Mouse (Mus musculus) cortical plate, adult 2 months (tissue): Measurements from ENCODE around the gene Higd1a. TPM values are rescaled to one million over a fixed set of nuclear protein-coding genes. Genes with fewer than 3 reads are reported as not detected.

ENCODE experiments used
- H3K27ac ChIP-seq: fragments of 200-500 bp; 2 replicates; pipeline ENCODE4 v1.5.1; 2012; ENCODE audit warnings: low read length, control low read depth, inconsistent platforms; ENCODE audit not compliant: insufficient read depth
- H3K4me1 ChIP-seq: fragments of 200-500 bp; 2 replicates; pipeline ENCODE4 v1.6.1; 2011; ENCODE audit warnings: low read length; ENCODE audit not compliant: control insufficient read depth, insufficient read depth
- H3K4me3 ChIP-seq: fragments of 200-500 bp; 2 replicates; pipeline ENCODE4 v1.5.1; 2011; ENCODE audit warnings: mild to moderate bottlenecking, low read length, control low read depth; ENCODE audit not compliant: insufficient read depth
- CTCF ChIP-seq: fragments of 200-500 bp; IDR thresholded peaks from 2 replicates; pipeline ENCODE4 v1.5.1; 2011; ENCODE audit warnings: mild to moderate bottlenecking, control low read depth, low read length; ENCODE audit not compliant: insufficient read depth; ENCODE audit errors: extremely low read depth
- POLR2A ChIP-seq: fragments of 200-500 bp; IDR thresholded peaks from 2 replicates; pipeline ENCODE4 v1.6.1; 2011; ENCODE audit warnings: mild to moderate bottlenecking, low read length, control low read depth; ENCODE audit not compliant: insufficient read depth; ENCODE audit errors: extremely low read depth
- polyA plus RNA-seq: library from polyadenylated mRNA; depleted of rRNA; stranded (reverse); fragments of >200 nt; gene quantifications from 2 replicates; pipeline ENCODE4 v1.2.3, GENCODE M21; 2012

Gene Higd1a
- polyA plus RNA-seq, 1 experiment: 97.6 TPM

- TF ChIP-seq CTCF: no peak
- no peak for TF ChIP-seq POLR2A
- Histone ChIP-seq H3K27ac (no peak overlapping the region), H3K4me3 (no peak overlapping the region), H3K4me1 (no peaks in the 10 kb centered on the region)
Observed at GRCm38 (mm10) chr9:121882015-121882457, 23.9 kb upstream of the Higd1a start.

DNA sequence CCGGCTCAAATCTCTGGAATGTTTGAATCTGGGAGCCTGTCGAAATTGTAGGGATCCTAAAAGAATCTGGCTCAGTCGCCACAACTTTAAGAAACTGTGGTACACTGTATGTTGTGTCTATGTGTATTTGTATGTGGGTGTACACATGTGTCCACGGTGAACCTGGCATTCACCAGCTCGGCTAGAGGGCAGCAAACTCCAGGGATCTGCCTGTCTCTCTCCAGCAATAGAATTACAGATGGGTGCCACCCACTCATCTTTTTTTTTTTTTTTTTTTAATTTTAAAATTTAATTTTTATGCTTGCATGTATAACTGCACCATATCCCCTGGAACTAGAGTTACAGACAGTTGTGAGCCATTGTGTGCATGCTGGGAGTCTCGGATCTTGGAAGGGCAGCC lies 23.1 kb upstream of the Higd1a start:
- TF ChIP-seq POLR2A (no peak), CTCF (peak; percentile 43; the same call in 1 of the 2 replicates)
- Histone ChIP-seq H3K4me1 (peaks cover 1% of the 10 kb centered on the region; the same call in 1 of the 2 replicates), H3K4me3 (no peak overlapping the region), H3K27ac (no peak overlapping the region)

DNA sequence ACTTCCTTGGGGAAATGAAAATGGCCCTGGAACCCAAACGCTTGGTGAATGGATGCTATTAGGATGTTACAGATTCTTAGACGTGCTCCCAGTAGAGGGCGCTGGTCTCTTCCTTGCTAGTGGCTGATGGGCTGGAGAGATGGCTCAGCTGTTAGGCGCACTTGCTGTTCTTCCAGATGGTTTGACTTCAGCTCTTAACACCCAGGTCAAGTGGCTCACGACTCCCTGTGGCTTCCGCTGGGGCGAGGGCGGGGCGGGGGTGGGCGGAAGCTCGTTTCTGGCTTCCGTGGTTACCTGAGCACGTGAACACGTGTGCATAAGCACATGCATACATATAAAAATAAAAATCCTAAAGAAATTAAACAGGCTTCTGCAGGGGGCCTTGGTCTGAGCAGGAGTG lies 22.7 kb upstream of the Higd1a start:
- H3K4me3 ChIP-seq: no peak overlapping the region
- no peak overlapping the region for H3K27ac ChIP-seq
- TF ChIP-seq CTCF: peak; percentile 67
- no peak for TF ChIP-seq POLR2A
- peaks cover 1% of the 10 kb centered on the region; the same call in 1 of the 2 replicates for H3K4me1 ChIP-seq

DNA sequence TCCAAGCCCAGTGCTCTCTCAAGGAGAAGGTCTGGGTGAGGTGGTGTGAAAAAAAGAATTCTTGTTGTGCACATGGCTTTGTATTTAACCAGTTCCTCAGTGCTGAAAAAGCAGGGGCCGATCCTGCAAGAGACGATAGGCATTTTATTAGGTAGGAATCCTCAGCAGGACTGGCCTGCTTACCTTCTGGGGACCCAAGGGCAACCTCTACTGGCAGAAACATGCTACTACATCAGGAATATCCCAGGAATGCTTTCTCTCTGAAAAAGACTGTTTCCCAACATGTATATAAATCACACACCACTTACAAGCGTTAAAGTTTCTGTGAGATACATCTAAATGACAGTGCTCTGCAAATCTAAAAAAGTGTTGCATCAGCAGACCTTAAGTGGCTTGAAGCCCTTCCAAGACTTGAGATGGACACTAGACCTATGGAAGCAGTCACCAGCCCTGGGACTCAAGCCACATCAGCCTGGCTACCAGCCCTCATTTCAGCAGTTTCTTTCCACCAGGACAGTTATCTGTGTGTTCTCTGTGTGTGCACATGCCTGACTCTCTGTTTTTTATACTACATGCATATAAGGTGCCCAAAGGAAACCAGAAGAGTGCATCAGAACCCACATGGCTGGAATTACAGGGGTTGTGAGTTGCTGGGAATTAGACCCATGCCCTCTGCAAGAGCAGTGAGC lies 19.0 kb upstream of the Higd1a start:
- no peak overlapping the region for H3K4me3 ChIP-seq
- H3K27ac ChIP-seq: no peak overlapping the region
- H3K4me1 ChIP-seq: peaks cover 1% of the 10 kb centered on the region; the same call in 1 of the 2 replicates
- peak; percentile 82 for TF ChIP-seq CTCF
- no peak for TF ChIP-seq POLR2A

GRCm38 (mm10) chr9:121873578-121873977 lies 15.4 kb upstream of the Higd1a start:
- H3K27ac ChIP-seq: no peak overlapping the region
- H3K4me1 ChIP-seq: peaks cover 1% of the 10 kb centered on the region; the same call in 1 of the 2 replicates
- no peak for TF ChIP-seq POLR2A
- TF ChIP-seq CTCF: no peak
- no peak overlapping the region for H3K4me3 ChIP-seq

- no peak overlapping the region for H3K4me3 ChIP-seq
- peaks cover 1% of the 10 kb centered on the region; the same call in 1 of the 2 replicates for H3K4me1 ChIP-seq
- TF ChIP-seq POLR2A (no peak), CTCF (no peak)
- H3K27ac ChIP-seq: no peak overlapping the region
Observed at GRCm38 (mm10) chr9:121872062-121872683, 14.0 kb upstream of the Higd1a start.

DNA sequence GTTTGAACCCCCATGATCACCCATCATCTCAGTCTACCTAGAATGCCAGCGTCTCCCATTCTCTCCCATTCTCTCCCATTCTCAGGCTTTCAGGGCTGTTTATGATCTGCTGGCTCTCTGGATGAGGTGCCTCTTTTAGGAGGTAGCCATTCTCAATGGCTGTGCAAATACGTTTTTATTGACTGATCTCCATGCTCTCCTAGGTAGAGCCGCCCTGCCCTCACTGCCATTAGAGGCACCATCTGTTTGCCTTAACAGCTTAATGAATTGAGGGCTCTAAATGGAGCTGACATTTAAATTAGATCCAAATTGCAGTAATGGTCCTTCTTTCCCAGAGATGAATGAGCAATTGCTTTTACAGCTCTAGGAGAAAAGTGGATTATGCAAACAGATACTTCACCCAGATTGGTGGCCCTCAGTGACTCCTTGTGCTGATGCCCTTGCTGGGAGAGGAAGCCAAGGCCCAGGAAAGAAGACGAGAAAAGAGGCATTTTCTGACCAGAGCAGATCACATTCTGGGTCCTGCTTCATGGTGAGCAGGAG lies 11.9 kb upstream of the Higd1a start:
- Histone ChIP-seq H3K27ac (no peak overlapping the region), H3K4me1 (no peaks in the 10 kb centered on the region), H3K4me3 (no peak overlapping the region)
- no peak for TF ChIP-seq CTCF

DNA sequence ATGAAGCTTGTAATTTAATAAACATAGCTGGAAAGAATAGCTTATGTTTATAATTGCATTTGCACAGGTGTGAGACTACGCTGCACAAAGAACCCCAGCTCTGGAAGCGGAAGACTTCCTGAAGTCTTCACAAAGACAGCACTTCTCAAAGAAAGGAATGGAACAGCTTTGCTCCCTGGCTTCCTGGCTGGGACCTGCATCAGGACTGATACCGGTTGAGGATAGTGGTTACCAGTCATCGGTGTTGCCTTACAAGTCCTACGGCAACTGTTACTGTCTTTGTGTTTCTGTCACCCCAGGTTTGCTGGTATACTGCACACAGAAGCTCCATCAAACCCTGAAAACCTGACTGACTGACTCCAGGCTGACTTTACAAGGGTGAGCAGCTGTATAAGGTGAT lies 11.3 kb upstream of the Higd1a start:
- Histone ChIP-seq H3K4me1 (no peaks in the 10 kb centered on the region), H3K27ac (no peak overlapping the region), H3K4me3 (no peak overlapping the region)
- TF ChIP-seq CTCF (no peak), POLR2A (no peak)

DNA sequence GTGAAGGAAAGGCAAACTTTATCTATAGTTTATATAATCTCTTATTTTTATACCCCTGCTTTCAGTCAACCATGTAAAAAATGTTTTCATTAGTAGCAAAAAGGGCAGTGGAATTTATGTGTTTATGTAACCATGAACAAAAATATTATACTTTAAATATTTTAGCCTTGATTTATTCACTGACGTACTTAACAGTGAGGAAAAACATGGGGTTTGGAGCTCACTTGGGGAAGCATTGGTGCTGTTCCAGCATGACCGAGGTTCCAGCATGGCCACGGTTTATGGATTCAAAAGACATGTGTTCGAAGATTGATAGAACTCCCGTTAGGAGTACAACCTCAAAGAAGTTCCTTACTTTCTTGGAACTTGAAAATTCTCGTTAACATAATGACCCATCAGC lies 10.1 kb upstream of the Higd1a start:
- no peak overlapping the region for H3K27ac ChIP-seq
- no peak for TF ChIP-seq CTCF
- no peak for TF ChIP-seq POLR2A
- H3K4me3 ChIP-seq: no peak overlapping the region
- H3K4me1 ChIP-seq: no peaks in the 10 kb centered on the region

GRCm38 (mm10) chr9:121867632-121868031 lies 9.5 kb upstream of the Higd1a start:
- Histone ChIP-seq H3K27ac (no peak overlapping the region), H3K4me3 (no peak overlapping the region), H3K4me1 (no peaks in the 10 kb centered on the region)
- TF ChIP-seq POLR2A (no peak), CTCF (no peak)
